Mouse (Mus musculus): ENCODE data around the gene Myb. TPM values are rescaled to one million over a fixed set of nuclear protein-coding genes. Genes with fewer than 3 reads are reported as not detected.

Myb gene
- total RNA-seq, 2 experiments from 2014 or later, result 2.0 to 2.2 TPM

DNA sequence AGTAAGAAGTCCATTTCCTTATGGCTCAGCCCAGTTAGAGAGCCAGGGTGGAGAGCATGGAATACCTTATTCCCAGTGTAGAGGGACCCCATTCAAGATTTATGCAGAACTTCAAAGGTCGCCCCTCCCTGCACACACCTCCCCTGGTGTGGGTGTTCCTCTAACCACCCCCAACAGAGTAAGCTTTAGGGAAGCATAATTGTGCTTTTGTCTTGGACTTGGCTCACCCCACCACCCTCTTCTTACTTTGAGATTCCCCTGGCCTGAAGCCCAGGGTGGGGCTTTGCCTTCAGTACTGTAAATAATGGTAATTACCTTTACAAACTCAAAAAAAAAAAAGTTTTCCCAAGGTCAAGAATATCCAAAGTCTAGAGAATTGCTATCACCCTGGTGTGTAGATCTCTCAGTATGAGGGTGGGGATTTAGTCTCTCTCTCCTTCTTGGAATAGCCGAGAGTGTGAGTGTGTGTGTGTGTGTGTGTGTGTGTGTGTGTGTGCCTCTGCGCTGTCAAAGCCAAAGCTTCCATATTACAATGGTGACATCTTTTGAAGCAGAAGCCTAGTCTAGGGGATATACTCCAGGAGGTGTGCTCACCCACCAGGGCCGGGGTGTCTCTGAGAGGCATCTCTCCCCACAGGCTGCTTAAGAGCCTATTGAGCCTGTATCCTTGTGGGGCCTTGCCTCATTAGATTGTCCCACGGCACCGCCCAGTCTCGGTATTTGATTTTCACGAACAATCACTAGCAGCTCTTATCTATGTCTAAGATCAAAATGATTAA, 69.7 kb downstream of the Myb start:
- intact Hi-C loops (cut with DNase I), result no loop called here
- DNase-seq, result no peak

DNA sequence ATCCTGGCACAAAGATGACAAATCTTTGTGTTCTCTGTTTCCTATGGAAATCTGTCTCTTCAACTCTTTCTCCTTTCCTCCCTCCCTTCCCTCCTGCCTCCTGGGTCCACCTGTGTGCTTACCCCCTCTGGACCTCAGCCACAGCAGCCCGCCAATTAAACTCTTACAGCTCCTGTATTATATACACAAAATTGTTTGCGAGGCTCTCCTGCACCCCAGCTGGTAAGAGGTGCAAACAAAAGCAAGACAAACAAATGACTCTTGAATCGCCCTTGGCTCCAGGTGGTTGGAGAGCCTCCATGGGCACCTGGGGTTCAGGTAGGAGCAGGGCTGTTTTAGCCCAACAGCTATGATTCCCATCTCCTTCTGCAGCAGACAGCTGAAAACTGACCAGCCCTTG, 71.2 kb downstream of the Myb start:
- intact Hi-C loops (cut with DNase I), result no loop called here
- no peak for DNase-seq

DNA sequence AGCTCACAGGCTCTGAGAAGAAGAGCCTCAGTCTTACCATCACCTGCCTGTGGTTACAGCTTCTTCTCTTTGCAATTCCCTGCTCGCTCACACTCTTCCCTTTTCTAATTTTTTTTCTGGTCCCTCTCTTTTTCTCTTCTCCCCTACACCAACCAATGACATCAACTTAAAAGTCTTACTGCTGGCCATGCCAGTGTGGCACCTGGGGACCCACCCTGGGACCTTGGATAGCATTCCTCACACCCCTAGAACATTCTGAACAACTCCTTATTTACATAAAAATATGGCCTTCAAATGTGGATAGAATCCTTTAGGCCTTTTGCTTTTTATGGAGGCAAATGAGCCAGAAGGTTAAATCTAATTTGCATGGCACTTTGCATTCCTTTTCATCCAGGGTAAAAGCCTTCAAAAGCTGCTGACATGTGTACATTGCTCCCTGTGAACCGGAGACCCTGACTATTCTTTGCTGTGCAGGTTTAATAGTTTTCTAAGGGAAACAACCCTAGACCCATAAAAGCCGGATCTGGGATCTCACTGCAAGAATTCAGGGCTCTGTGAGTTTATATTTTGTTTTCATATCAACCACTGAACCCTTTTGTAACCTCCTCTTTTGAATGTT, 73.1 kb downstream of the Myb start:
- intact Hi-C loops (cut with DNase I), result no loop called here
- DNase-seq, result no peak

DNA sequence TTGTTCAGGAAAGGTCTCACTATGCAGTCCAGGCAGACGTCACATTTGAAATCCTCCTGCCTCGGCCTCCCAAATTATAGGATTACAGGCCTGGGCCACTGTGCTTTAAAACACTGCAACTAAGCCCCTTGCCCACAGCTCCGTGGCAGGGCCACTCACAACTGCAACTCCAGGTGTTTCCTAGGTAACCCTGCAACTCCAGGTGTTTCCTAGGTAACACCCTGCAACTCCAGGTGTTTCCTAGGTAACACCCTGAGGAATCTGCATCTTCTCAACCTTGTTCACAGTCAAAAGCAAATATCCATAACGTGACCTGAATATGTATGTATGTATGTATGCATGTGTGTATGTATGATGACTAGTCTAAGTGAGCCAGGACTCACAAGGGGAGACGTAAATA, 75.7 kb downstream of the Myb start:
- intact Hi-C loops (cut with DNase I), result no loop called here
- no peak for DNase-seq

DNA sequence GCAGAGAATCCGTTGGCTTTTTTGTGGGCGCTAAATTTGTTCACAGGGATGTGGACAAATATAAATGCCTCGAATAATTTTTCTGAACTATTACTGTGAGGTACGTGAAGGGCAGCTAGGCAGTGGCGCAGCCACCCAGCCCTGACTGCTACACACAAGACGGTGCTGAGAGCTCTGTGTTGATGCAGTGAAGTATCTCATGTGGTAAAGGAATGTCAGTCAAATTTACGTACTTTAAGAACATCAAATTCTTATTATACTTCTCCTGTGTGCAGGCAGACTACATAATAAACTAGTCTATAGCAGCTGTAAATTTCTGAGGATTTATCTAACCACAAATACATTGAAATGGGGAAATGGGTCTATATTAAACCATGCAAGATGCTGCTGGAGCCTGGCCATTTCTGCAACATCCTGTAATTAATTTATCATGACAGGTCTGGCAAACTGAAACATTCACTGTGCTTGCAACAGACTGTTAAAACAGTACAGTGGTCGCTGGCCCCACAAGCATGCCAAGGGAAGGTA, 77.3 kb downstream of the Myb start:
- intact Hi-C loops (cut with DNase I), result no loop called here
- DNase-seq, result peak; percentile 74

DNA sequence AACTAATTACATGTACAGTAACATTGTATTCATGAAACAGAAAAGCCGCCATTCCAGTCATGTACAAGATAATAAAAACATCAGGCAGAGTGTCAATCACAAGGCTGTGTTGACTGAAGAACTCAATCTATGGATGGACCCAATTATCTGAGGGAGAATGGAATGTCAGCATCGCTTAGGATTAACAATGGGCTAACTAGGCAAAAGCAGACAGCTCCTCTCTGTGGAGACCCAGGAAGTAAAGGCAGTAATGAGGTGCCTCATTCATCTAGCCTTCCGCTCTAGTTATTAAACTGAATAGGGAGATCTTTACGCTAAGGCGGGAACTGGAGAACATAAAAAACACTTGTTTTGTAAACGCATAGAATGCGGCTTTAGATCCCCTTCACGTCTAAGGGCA, 78.3 kb downstream of the Myb start:
- DNase-seq, result no peak
- intact Hi-C loops (cut with DNase I), result no loop called here

DNA sequence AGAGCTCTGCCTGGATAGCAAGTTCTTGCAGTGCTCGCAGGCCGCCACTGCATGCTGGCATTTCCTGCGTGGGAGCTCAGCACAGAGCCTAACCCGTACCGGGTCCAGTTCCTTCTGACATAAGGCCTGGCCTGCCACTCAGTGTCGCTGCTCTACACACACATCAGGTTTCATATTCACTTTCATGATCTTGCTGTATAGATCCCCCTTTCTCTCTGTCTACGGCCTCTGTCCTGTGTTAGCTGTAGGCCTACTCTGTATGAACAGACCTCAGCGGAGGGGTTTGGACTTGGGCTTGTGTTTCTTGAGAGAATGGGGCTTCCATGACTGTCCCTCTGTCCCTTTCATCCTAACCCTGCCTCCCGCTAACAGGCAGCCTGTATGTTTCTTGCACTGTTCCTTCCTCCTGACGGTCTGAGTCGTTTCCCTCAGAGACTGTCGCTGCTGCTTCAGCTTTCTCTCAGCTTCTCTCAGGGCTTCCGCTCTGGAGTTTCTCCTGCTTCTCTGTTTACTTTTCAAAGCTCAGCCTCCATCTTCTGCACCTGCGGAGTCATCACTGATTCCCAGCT, 83.5 kb downstream of the Myb start:
- DNase-seq, result no peak
- intact Hi-C loops (cut with DNase I), result no loop called here

DNA sequence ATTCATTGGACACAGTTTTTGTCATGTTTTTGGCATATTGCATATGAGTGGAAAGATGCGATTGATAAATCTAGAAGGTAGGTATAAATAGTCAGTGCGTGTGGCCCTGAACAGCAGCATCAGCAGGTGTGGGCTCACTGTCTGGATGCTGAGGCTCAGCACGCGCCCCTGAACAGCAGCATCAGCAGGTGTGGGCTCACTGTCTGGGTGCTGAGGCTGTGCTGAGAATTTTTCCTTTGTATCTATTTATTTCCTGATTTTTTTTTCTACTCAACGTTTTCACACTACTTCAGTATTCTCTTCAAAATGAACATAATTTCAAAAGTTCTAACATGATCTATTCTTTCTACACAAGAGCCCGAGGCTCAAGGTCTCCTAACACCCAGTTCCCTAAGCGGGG, 84.1 kb downstream of the Myb start:
- no peak for DNase-seq
- intact Hi-C loops (cut with DNase I), result no loop called here

DNA sequence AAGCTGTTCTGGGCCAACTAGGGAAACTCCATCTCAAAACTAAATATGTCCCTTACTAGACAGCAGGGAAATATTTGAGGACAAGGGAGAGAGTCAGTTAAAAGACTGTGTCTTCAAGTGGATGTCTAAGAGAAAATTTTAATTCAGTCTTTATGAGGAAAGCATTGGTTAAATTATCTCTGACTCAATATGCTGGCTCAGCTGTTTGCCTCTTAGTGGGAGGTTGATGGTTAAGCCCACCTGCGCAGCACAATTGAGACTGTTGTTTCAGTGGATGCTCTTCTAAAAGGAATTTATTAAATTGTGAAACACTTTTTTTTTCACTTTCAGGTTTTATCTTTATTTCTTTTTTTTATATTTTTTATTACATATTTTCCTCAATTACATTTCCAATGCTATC, 84.6 kb downstream of the Myb start:
- intact Hi-C loops (cut with DNase I), result no loop called here
- DNase-seq, result no peak

Other genes starting within 250 kb of the Myb start
- gene Ahi1, start 208.4 kb downstream of the Myb start, total RNA-seq (2021), result 100 to 1,000 TPM; 191 to 231 TPM
- gene Hbs1l, start 135.0 kb upstream of the Myb start, total RNA-seq (2021), result 100 to 1,000 TPM in 1 of 2 experiments, 10 to 100 TPM in 1; 97.7 to 102 TPM
- gene Aldh8a1, start 216.3 kb upstream of the Myb start, total RNA-seq (2021), result not detected